Mouse (Mus musculus) forebrain, embryonic 11.5 days (tissue): ENCODE measurements around the gene Pgf. TPM values are rescaled to one million over a fixed set of nuclear protein-coding genes. Genes with fewer than 3 reads are reported as not detected.

Experiments used
- ATAC-seq: fragments of 200-750 bp; cut with Nextera tagmentation; replicated peaks from 2 replicates; pipeline ENCODE4 v1.8.0; 2017; ENCODE audit warnings: moderate TSS enrichment; ENCODE audit not compliant: low FRiP score
- DNase-seq: peaks from one replicate; pipeline ENCODE4 v3.0.0-alpha.2; 2017; ENCODE audit warnings: low spot score
- H3K27ac ChIP-seq: fragments of 300-500 bp; sonication (generic); 2 replicates; pipeline ENCODE4 v1.5.1; 2014; ENCODE audit warnings: low read depth, low read length
- H3K27me3 ChIP-seq: fragments of 300-500 bp; sonication (generic); 2 replicates; pipeline ENCODE4 v1.6.1; 2014; ENCODE audit warnings: mild to moderate bottlenecking, low read length, mixed read lengths; ENCODE audit not compliant: control insufficient read depth, insufficient read depth
- H3K36me3 ChIP-seq: fragments of 300-500 bp; sonication (generic); 2 replicates; pipeline ENCODE4 v1.6.1; 2014; ENCODE audit warnings: mild to moderate bottlenecking, low read length, moderate library complexity, mixed read lengths; ENCODE audit not compliant: control insufficient read depth, insufficient read depth
- H3K4me1 ChIP-seq: fragments of 300-500 bp; sonication (generic); replicated peaks from 2 replicates; pipeline ENCODE4 v1.6.1; 2014; ENCODE audit warnings: low read length, mixed read lengths; ENCODE audit not compliant: control insufficient read depth, insufficient read depth
- H3K4me2 ChIP-seq: fragments of 300-500 bp; sonication (generic); 2 replicates; pipeline ENCODE4 v1.6.1; 2014; ENCODE audit warnings: low read depth, mild to moderate bottlenecking, low read length, moderate library complexity, mixed read lengths; ENCODE audit not compliant: severe bottlenecking
- H3K4me3 ChIP-seq: fragments of 300-500 bp; sonication (generic); 2 replicates; pipeline ENCODE4 v1.5.1; 2014; ENCODE audit warnings: low read depth, low read length
- H3K9ac ChIP-seq: fragments of 300-500 bp; sonication (generic); 2 replicates; pipeline ENCODE4 v1.6.1; 2014; ENCODE audit warnings: low read length
- H3K9me3 ChIP-seq: fragments of 300-500 bp; sonication (generic); 2 replicates; pipeline ENCODE4 v1.6.1; 2016; ENCODE audit warnings: low read length, mixed read lengths; ENCODE audit not compliant: control insufficient read depth
- WGBS: fragments of 180-500 bp; shearing (Covaris S2); extraction: QIAGEN DNeasy Blood & Tissue Kit; methylation state at CpG from one replicate; pipeline ENCODE4 v1.1.7; 2014; 5-methylcytosine and 5-hydroxymethylcytosine counted together
- polyA plus RNA-seq: library from polyadenylated mRNA; unstranded; fragments of >200 nt; fragmentation: Nextera tagmentation; extraction: Ambion mirVana; gene quantifications from 2 replicates; pipeline ENCODE4 v1.2.1, GENCODE M21; 2014

Pgf gene
- polyA plus RNA-seq, 1 experiment from 2014 or later: 3.1 TPM

- no peak overlapping the region for H3K4me3 ChIP-seq
- no peaks in the 10 kb centered on the region for H3K9me3 ChIP-seq
- no peak overlapping the region for H3K9ac ChIP-seq
- DNase-seq (no peak), ATAC-seq (no peak)
- no peaks in the 10 kb centered on the region for H3K36me3 ChIP-seq
- H3K4me2 ChIP-seq: no peak overlapping the region
- WGBS: 93% methylated on average over 10 of the region's 10 CpGs
- H3K27ac ChIP-seq: no peak overlapping the region
- peaks cover 5% of the 10 kb centered on the region; the same call in 1 of the 2 replicates for H3K4me1 ChIP-seq
- H3K27me3 ChIP-seq: no peaks in the 10 kb centered on the region
Observed at GRCm38 (mm10) chr12:85196191-85196590, 18.6 kb upstream of the Pgf start.

- no peak for ATAC-seq
Observed at GRCm38 (mm10) chr12:85195086-85195485, 17.5 kb upstream of the Pgf start.

GRCm38 (mm10) chr12:85194623-85195018 lies 17.0 kb upstream of the Pgf start:
- H3K27me3 ChIP-seq: no peaks in the 10 kb centered on the region
- DNase-seq: peak; percentile 41
- no peak overlapping the region for H3K27ac ChIP-seq
- no peaks in the 10 kb centered on the region for H3K4me1 ChIP-seq
- WGBS: 73% methylated on average over 4 of the region's 4 CpGs
- no peak overlapping the region for H3K4me3 ChIP-seq
- no peaks in the 10 kb centered on the region for H3K36me3 ChIP-seq
- H3K4me2 ChIP-seq: no peak overlapping the region
- H3K9me3 ChIP-seq: no peaks in the 10 kb centered on the region
- H3K9ac ChIP-seq: no peak overlapping the region
- ATAC-seq: no peak

More at GRCm38 (mm10) chr12:85195086-85195485, 17.5 kb upstream of the Pgf start:
- no peaks in the 10 kb centered on the region for H3K36me3 ChIP-seq
- no peaks in the 10 kb centered on the region for H3K27me3 ChIP-seq
- H3K9me3 ChIP-seq: no peaks in the 10 kb centered on the region
- no peak overlapping the region for H3K4me2 ChIP-seq
- H3K4me3 ChIP-seq: no peak overlapping the region
- DNase-seq: no peak
- no peaks in the 10 kb centered on the region for H3K4me1 ChIP-seq
- no peak overlapping the region for H3K27ac ChIP-seq
- 90% methylated on average over 5 of the region's 5 CpGs for WGBS
- no peak overlapping the region for H3K9ac ChIP-seq

GRCm38 (mm10) chr12:85193923-85194622 lies 16.5 kb upstream of the Pgf start:
- ATAC-seq (no peak), DNase-seq (peak; percentile 45)
- Histone ChIP-seq H3K4me1 (no peaks in the 10 kb centered on the region), H3K4me2 (no peak overlapping the region), H3K27ac (no peak overlapping the region), H3K9ac (no peak overlapping the region), H3K9me3 (no peaks in the 10 kb centered on the region), H3K4me3 (no peak overlapping the region), H3K36me3 (no peaks in the 10 kb centered on the region), H3K27me3 (no peaks in the 10 kb centered on the region)
- WGBS: 92% methylated on average over 11 of the region's 11 CpGs

- Histone ChIP-seq H3K36me3 (no peaks in the 10 kb centered on the region), H3K4me1 (no peaks in the 10 kb centered on the region), H3K9ac (no peak overlapping the region), H3K9me3 (no peaks in the 10 kb centered on the region), H3K4me2 (no peak overlapping the region), H3K27ac (no peak overlapping the region), H3K4me3 (no peak overlapping the region), H3K27me3 (no peaks in the 10 kb centered on the region)
- DNase-seq: no peak
- WGBS: 85% methylated on average over 10 of the region's 10 CpGs
- no peak for ATAC-seq
Observed at GRCm38 (mm10) chr12:85193146-85193545, 15.6 kb upstream of the Pgf start.

- H3K4me3 ChIP-seq: no peak overlapping the region
- H3K9ac ChIP-seq: no peak overlapping the region
- DNase-seq: no peak
- no peaks in the 10 kb centered on the region for H3K4me1 ChIP-seq
- H3K4me2 ChIP-seq: no peak overlapping the region
- no peaks in the 10 kb centered on the region for H3K36me3 ChIP-seq
- no peak overlapping the region for H3K27ac ChIP-seq
- 35% methylated on average over 19 of the region's 19 CpGs for WGBS
- H3K27me3 ChIP-seq: no peaks in the 10 kb centered on the region
- H3K9me3 ChIP-seq: no peaks in the 10 kb centered on the region
- ATAC-seq: no peak
Observed at GRCm38 (mm10) chr12:85192461-85193108, 15.0 kb upstream of the Pgf start.

- Histone ChIP-seq H3K36me3 (no peaks in the 10 kb centered on the region), H3K27ac (no peak overlapping the region), H3K9ac (no peak overlapping the region), H3K4me3 (no peak overlapping the region), H3K9me3 (no peaks in the 10 kb centered on the region), H3K4me2 (no peak overlapping the region), H3K4me1 (no peaks in the 10 kb centered on the region), H3K27me3 (no peaks in the 10 kb centered on the region)
- no peak for DNase-seq
- ATAC-seq: no peak
- WGBS: 83% methylated on average over 7 of the region's 7 CpGs
Observed at GRCm38 (mm10) chr12:85190290-85190689, 12.7 kb upstream of the Pgf start.

- Histone ChIP-seq H3K9me3 (no peaks in the 10 kb centered on the region), H3K9ac (no peak overlapping the region), H3K36me3 (no peaks in the 10 kb centered on the region), H3K4me1 (peaks cover 7% of the 10 kb centered on the region; the same call in 1 of the 2 replicates), H3K27me3 (peaks cover 2% of the 10 kb centered on the region), H3K4me3 (no peak overlapping the region), H3K27ac (no peak overlapping the region), H3K4me2 (no peak overlapping the region)
- no peak for ATAC-seq
- no peak for DNase-seq
- 79% methylated on average over 7 of the region's 7 CpGs for WGBS
Observed at GRCm38 (mm10) chr12:85186361-85186760, 8.8 kb upstream of the Pgf start.

- H3K36me3 ChIP-seq: no peaks in the 10 kb centered on the region
- H3K4me3 ChIP-seq: no peak overlapping the region
- H3K4me2 ChIP-seq: no peak overlapping the region
- 70% methylated on average over 8 of the region's 8 CpGs for WGBS
- peaks cover 7% of the 10 kb centered on the region; the same call in 1 of the 2 replicates for H3K4me1 ChIP-seq
- H3K9me3 ChIP-seq: no peaks in the 10 kb centered on the region
- H3K27me3 ChIP-seq: peaks cover 2% of the 10 kb centered on the region
- no peak for DNase-seq
- no peak for ATAC-seq
- H3K9ac ChIP-seq: no peak overlapping the region
- H3K27ac ChIP-seq: no peak overlapping the region
Observed at GRCm38 (mm10) chr12:85185810-85186209, 8.2 kb upstream of the Pgf start.
